Mouse (Mus musculus): ENCODE data around the gene Mtmr4. TPM values are rescaled to one million over a fixed set of nuclear protein-coding genes. Genes with fewer than 3 reads are reported as not detected.

Mtmr4 gene
- polyA plus RNA-seq, 1 experiment from 2014 or later = 33.9 TPM

DNA sequence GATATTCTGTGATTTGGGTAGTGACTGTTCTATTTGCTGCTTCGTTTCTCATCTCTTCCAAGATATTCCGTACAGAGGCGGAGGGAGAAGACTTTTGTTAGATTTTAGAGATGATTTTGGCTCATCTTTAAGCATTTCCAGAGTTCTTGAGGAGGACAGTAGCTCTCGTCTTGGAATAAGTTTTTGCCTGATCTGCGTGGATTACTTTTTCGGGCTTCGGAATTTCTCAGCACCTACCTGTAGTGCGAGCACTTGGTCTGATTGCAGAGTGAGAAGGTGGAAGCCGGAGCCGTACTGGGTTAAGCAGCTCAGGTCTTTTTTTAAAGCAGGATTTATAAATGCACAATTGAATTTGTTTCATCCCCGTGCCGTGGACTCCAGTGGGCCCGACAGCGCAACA, 70.9 kb downstream of the Mtmr4 start:
- peak overlapping the region; percentile 54 for H3K4me3 ChIP-seq (ENCODE audit: low read length)
- H3K4me1 ChIP-seq (replicated peaks; ENCODE audit: control insufficient read depth, insufficient read depth, low read length) = peaks cover 2% of the 10 kb centered on the region; the same call in 1 of the 2 replicates
- H3K4me2 ChIP-seq (ENCODE audit: low read depth, low read length) = peak overlapping the region; percentile 53
- H3K36me3 ChIP-seq (ENCODE audit: control insufficient read depth, insufficient read depth, low read length) = no peaks in the 10 kb centered on the region
- ATAC-seq (ENCODE audit: low read depth) = peak; percentile 32; the same call in 1 of the 2 replicates
- H3K9me3 ChIP-seq (ENCODE audit: control insufficient read depth, low read length) = no peaks in the 10 kb centered on the region
- 12% methylated on average over 14 of the region's 14 CpGs for WGBS
- peak overlapping the region; percentile 78 for H3K27ac ChIP-seq (ENCODE audit: low read length)
- no peaks in the 10 kb centered on the region for H3K27me3 ChIP-seq (ENCODE audit: control insufficient read depth, insufficient read depth, low read depth, low read length)
- H3K9ac ChIP-seq (ENCODE audit: low read length) = peak overlapping the region; percentile 63

DNA sequence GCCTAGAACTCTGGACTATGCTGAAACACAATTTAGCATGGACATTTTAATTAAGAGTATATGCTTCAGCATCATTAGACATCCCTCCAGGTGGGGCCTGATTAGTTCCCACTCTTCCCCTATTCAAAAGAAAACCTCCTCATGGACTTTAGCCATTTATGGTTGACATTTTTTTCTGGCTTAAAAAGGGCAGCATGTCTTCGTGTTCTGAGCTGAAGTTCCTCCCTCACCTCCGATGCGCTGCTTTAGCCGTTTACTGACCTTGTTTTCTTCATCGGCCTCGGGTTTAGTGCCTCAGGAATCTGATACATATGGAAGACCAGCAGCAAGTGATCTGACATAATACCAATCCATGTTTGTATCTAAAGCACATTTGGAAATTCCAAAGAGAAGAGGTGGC, 72.0 kb downstream of the Mtmr4 start:
- H3K9me3 ChIP-seq (ENCODE audit: control insufficient read depth, low read length) = no peaks in the 10 kb centered on the region
- H3K27ac ChIP-seq (ENCODE audit: low read length) = no peak overlapping the region; the same call in 1 of the 2 replicates
- H3K36me3 ChIP-seq (ENCODE audit: control insufficient read depth, insufficient read depth, low read length) = no peaks in the 10 kb centered on the region
- 54% methylated on average over 6 of the region's 6 CpGs for WGBS
- ATAC-seq (ENCODE audit: low read depth) = no peak
- H3K4me1 ChIP-seq (replicated peaks; ENCODE audit: control insufficient read depth, insufficient read depth, low read length) = peaks cover 2% of the 10 kb centered on the region; the same call in 1 of the 2 replicates
- peak overlapping the region; percentile 34 for H3K4me2 ChIP-seq (ENCODE audit: low read depth, low read length)
- peak overlapping the region; percentile 54 for H3K4me3 ChIP-seq (ENCODE audit: low read length)
- H3K9ac ChIP-seq (ENCODE audit: low read length) = peak overlapping the region; percentile 63
- no peaks in the 10 kb centered on the region for H3K27me3 ChIP-seq (ENCODE audit: control insufficient read depth, insufficient read depth, low read depth, low read length)

GRCm38 (mm10) chr11:87664521-87664920, 72.6 kb downstream of the Mtmr4 start:
- ATAC-seq (ENCODE audit: low read depth) = no peak
- peak overlapping the region; percentile 7 for H3K27ac ChIP-seq (ENCODE audit: low read length)
- H3K4me3 ChIP-seq (ENCODE audit: low read length) = peak overlapping the region; percentile 54
- no peaks in the 10 kb centered on the region for H3K9me3 ChIP-seq (ENCODE audit: control insufficient read depth, low read length)
- H3K4me2 ChIP-seq (ENCODE audit: low read depth, low read length) = peak overlapping the region; percentile 34
- H3K9ac ChIP-seq (ENCODE audit: low read length) = peak overlapping the region; percentile 63
- H3K4me1 ChIP-seq (replicated peaks; ENCODE audit: control insufficient read depth, insufficient read depth, low read length) = no peaks in the 10 kb centered on the region
- no peaks in the 10 kb centered on the region for H3K36me3 ChIP-seq (ENCODE audit: control insufficient read depth, insufficient read depth, low read length)
- 55% methylated on average over 12 of the region's 12 CpGs for whole genome bisulfite sequencing
- no peaks in the 10 kb centered on the region for H3K27me3 ChIP-seq (ENCODE audit: control insufficient read depth, insufficient read depth, low read depth, low read length)

DNA sequence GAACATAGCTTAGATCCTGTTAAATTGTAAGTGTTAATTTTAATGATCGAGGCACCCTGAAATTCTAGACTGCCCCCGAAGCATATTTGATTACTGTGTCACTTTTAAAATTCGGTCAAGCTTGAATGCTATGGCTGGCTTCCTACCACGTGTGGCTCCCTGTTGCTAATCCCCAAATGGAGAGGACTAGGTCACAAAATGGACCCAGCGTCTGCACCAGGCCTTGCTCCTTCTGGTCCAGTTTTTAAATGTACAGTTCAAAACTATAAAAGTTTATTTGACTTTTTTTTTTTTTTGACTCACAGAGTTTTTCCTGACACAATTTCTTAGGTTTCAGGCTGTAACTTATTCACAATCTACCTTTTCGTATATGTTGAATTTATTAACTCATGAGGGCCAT, 73.3 kb downstream of the Mtmr4 start:
- Histone ChIP-seq H3K9ac (ENCODE audit: low read length) (peak overlapping the region; percentile 43; the same call in 1 of the 2 replicates), H3K4me2 (ENCODE audit: low read depth, low read length) (peak overlapping the region; percentile 40), H3K4me1 (replicated peaks; ENCODE audit: control insufficient read depth, insufficient read depth, low read length) (no peaks in the 10 kb centered on the region), H3K36me3 (ENCODE audit: control insufficient read depth, insufficient read depth, low read length) (no peaks in the 10 kb centered on the region), H3K4me3 (ENCODE audit: low read length) (peak overlapping the region; percentile 42), H3K27ac (ENCODE audit: low read length) (no peak overlapping the region), H3K9me3 (ENCODE audit: control insufficient read depth, low read length) (no peaks in the 10 kb centered on the region), H3K27me3 (ENCODE audit: control insufficient read depth, insufficient read depth, low read depth, low read length) (no peaks in the 10 kb centered on the region)
- 45% methylated on average over 6 of the region's 6 CpGs for WGBS
- ATAC-seq (ENCODE audit: low read depth) = no peak

GRCm38 (mm10) chr11:87665658-87666057, 73.7 kb downstream of the Mtmr4 start:
- no peak for ATAC-seq (ENCODE audit: low read depth)
- Histone ChIP-seq H3K27ac (ENCODE audit: low read length) (no peak overlapping the region), H3K4me2 (ENCODE audit: low read depth, low read length) (peak overlapping the region; percentile 49), H3K4me1 (replicated peaks; ENCODE audit: control insufficient read depth, insufficient read depth, low read length) (no peaks in the 10 kb centered on the region), H3K27me3 (ENCODE audit: control insufficient read depth, insufficient read depth, low read depth, low read length) (no peaks in the 10 kb centered on the region), H3K36me3 (ENCODE audit: control insufficient read depth, insufficient read depth, low read length) (no peaks in the 10 kb centered on the region), H3K4me3 (ENCODE audit: low read length) (peak overlapping the region; percentile 48), H3K9me3 (ENCODE audit: control insufficient read depth, low read length) (no peaks in the 10 kb centered on the region), H3K9ac (ENCODE audit: low read length) (peak overlapping the region; percentile 75; the same call in 1 of the 2 replicates)
- WGBS = 45% methylated on average over 2 of the region's 2 CpGs

Other genes starting within 250 kb of the Mtmr4 start
- 2.0 and 2.1 TPM in 2 replicates for gene Ppm1e, start 233.1 kb upstream of the Mtmr4 start, polyA plus RNA-seq (2015; fragmentation: Nextera tagmentation; extraction: Ambion mirVana)
- gene Rad51c, start 187.2 kb upstream of the Mtmr4 start, polyA plus RNA-seq (2015; fragmentation: Nextera tagmentation; extraction: Ambion mirVana) = 8.4 and 9.4 TPM in 2 replicates
- gene Tex14, start 187.1 kb upstream of the Mtmr4 start, polyA plus RNA-seq (2015; fragmentation: Nextera tagmentation; extraction: Ambion mirVana) = 0.52 and 0.62 TPM in 2 replicates
- gene Gm11492, start 25.5 kb upstream of the Mtmr4 start, polyA plus RNA-seq (2015; fragmentation: Nextera tagmentation; extraction: Ambion mirVana) = not detected in 2 replicates
- 96.9 and 111 TPM in 2 replicates for gene Sept4, start 23.3 kb upstream of the Mtmr4 start, polyA plus RNA-seq (2015; fragmentation: Nextera tagmentation; extraction: Ambion mirVana)
- 0.25 and 0.26 TPM in 2 replicates for gene Hsf5, start 25.0 kb downstream of the Mtmr4 start, polyA plus RNA-seq (2015; fragmentation: Nextera tagmentation; extraction: Ambion mirVana)
- 15.8 and 16.5 TPM in 2 replicates for gene Rnf43, start 70.6 kb downstream of the Mtmr4 start, polyA plus RNA-seq (2015; fragmentation: Nextera tagmentation; extraction: Ambion mirVana)
- 143 and 167 TPM in 2 replicates for gene Supt4a, start 145.4 kb downstream of the Mtmr4 start, polyA plus RNA-seq (2015; fragmentation: Nextera tagmentation; extraction: Ambion mirVana)
- 1.6 and 2.3 TPM in 2 replicates for gene Tspoap1, start 168.4 kb downstream of the Mtmr4 start, polyA plus RNA-seq (2015; fragmentation: Nextera tagmentation; extraction: Ambion mirVana)
- gene Mpo, start 201.4 kb downstream of the Mtmr4 start, polyA plus RNA-seq (2015; fragmentation: Nextera tagmentation; extraction: Ambion mirVana) = 0.64 and 3.4 TPM in 2 replicates
- 0.23 TPM in 1 of 2 replicates, not detected in the other for gene Lpo, start 236.1 kb downstream of the Mtmr4 start, polyA plus RNA-seq (2015; fragmentation: Nextera tagmentation; extraction: Ambion mirVana)